Mouse (Mus musculus) forebrain, embryonic 15.5 days (tissue): ENCODE results near the gene Dynlt1c. TPM values are rescaled to one million over a fixed set of nuclear protein-coding genes. Genes with fewer than 3 reads are reported as not detected.
"Not testable (repeated sequence)": the region's sequence is repeated elsewhere in the genome, so short reads cannot be mapped to it uniquely, and the experiment has no call there.

Source experiments
- ATAC-seq: fragments of 200-750 bp; cut with Nextera tagmentation; replicated peaks from 2 replicates; pipeline ENCODE4 v1.8.0; 2017; ENCODE audit warnings: mild to moderate bottlenecking, moderate TSS enrichment, moderate library complexity
- H3K27ac ChIP-seq: fragments of 300-500 bp; sonication (generic); replicated peaks from 2 replicates; pipeline ENCODE4 v1.5.1; 2015; ENCODE audit warnings: mild to moderate bottlenecking, inconsistent platforms
- H3K27me3 ChIP-seq: fragments of 300-500 bp; sonication (generic); 2 replicates; pipeline ENCODE4 v1.6.1; 2015; ENCODE audit warnings: inconsistent platforms
- H3K36me3 ChIP-seq: fragments of 300-500 bp; sonication (generic); 2 replicates; pipeline ENCODE4 v1.6.1; 2015; ENCODE audit warnings: mild to moderate bottlenecking, inconsistent platforms
- H3K4me1 ChIP-seq: fragments of 300-500 bp; sonication (generic); 2 replicates; pipeline ENCODE4 v1.6.1; 2015; ENCODE audit warnings: inconsistent platforms
- H3K4me2 ChIP-seq: fragments of 300-500 bp; sonication (generic); replicated peaks from 2 replicates; pipeline ENCODE4 v1.6.1; 2015; ENCODE audit warnings: mild to moderate bottlenecking, inconsistent platforms
- H3K4me3 ChIP-seq: fragments of 300-500 bp; sonication (generic); 2 replicates; pipeline ENCODE4 v1.5.1; 2015; ENCODE audit warnings: mild to moderate bottlenecking, inconsistent platforms
- H3K9ac ChIP-seq: fragments of 300-500 bp; sonication (generic); replicated peaks from 2 replicates; pipeline ENCODE4 v1.6.1; 2015; ENCODE audit warnings: mild to moderate bottlenecking, inconsistent platforms
- H3K9me3 ChIP-seq: fragments of 300-500 bp; sonication (generic); 2 replicates; pipeline ENCODE4 v1.6.1; 2016; ENCODE audit warnings: inconsistent platforms
- WGBS: fragments of 180-500 bp; shearing (Covaris S2); methylation state at CpG from one replicate; pipeline ENCODE4 v1.1.7; 2015; ENCODE audit warnings: mixed read lengths; 5-methylcytosine and 5-hydroxymethylcytosine counted together
- polyA plus RNA-seq: library from polyadenylated mRNA; unstranded; fragments of >200 nt; fragmentation: Nextera tagmentation; extraction: Ambion mirVana; gene quantifications from 2 replicates; pipeline ENCODE4 v1.2.1, GENCODE M21; 2015

Gene Dynlt1c
- 59.5 and 74.6 TPM in 2 replicates for polyA plus RNA-seq

GRCm38 (mm10) chr17:6601204-6601911 is at the start of gene Dynlt1c:
Gene Dynlt1c (plus strand): TSS chr17:6601671.
- peak; percentile 96 for ATAC-seq
- H3K9ac ChIP-seq, H3K9me3 ChIP-seq, H3K36me3 ChIP-seq, H3K4me1 ChIP-seq, H3K27me3 ChIP-seq: not testable (repeated sequence)
- peak within 1 kb of the TSS; percentile 39 for H3K4me2 ChIP-seq
- H3K27ac ChIP-seq: 0 out of 2 replicates have a peak within 1 kb of the TSS, but pooled peaks have one; percentile 31
- WGBS: 10% methylated on average over 30 of the region's 40 CpGs
- peak within 1 kb of the TSS; percentile 34 for H3K4me3 ChIP-seq

DNA sequence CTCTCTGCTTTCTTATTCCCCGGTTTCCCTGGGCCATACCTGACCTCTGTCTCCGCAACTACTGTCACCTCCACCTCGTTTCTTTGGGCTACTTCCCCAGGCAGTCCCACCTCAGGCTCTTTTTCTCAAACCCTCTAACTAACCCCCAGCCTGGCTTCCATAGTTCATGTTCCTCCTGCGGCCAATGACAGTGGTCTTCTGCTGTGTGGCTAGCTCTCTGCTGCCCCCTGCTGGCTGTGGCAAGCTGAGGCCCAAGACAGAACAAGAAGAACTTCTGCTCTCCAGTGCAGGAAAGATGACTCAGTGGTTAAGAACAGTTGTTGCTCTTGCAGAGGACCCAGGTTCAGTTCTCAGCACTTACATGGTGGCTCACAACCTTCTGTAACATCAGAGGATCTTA is 47.7 kb upstream of the Dynlt1c start:
- H3K36me3 ChIP-seq, H3K9ac ChIP-seq, H3K27me3 ChIP-seq, H3K4me1 ChIP-seq, H3K4me3 ChIP-seq, H3K27ac ChIP-seq, H3K9me3 ChIP-seq, H3K4me2 ChIP-seq: not testable (repeated sequence)
- no CpG with 5 or more reads among the region's 4 CpGs for WGBS
- ATAC-seq: peak; percentile 65

GRCm38 (mm10) chr17:6554243-6554642 is 47.2 kb upstream of the Dynlt1c start:
- H3K36me3 ChIP-seq, H3K27me3 ChIP-seq, H3K4me3 ChIP-seq, H3K9ac ChIP-seq, H3K4me2 ChIP-seq, H3K4me1 ChIP-seq, H3K27ac ChIP-seq, H3K9me3 ChIP-seq: not testable (repeated sequence)
- no CpG with 5 or more reads among the region's 5 CpGs for WGBS
- peak; percentile 18; the same call in 1 of the 2 replicates for ATAC-seq

DNA sequence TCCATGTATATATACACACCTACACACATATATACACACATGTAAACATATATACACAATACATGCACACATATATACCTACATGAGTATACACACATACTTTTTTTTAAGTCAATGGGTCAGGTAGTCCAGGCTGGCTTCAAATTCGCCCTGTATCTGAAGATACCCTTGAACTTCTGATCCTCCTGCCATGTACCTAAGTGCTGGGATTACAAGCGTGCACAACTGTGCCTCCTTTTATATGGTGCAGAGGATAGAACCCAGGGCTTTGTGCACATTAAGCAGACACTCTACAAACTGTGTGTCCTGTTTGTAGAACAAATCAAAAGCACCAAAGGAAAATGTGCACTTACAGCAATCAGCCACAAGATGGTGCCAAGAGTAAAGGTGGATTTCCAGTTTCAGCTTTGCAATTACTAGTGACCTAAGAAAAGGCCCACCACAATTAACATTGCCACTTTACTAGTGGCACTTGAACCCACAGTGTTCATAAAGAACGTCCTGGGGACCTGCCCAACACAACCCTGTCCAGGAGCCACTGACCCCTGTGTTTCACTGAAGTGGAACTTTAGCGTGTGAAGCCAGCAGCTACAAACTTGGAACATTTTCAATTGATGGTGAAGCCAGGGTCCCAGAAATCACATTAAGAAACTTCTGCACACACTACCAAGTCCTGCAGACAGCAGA is 41.9 kb upstream of the Dynlt1c start:
- ATAC-seq: peak; percentile 62
- no CpG with 5 or more reads among the region's 4 CpGs for WGBS
- H3K4me2 ChIP-seq, H3K27me3 ChIP-seq, H3K9me3 ChIP-seq, H3K4me3 ChIP-seq, H3K36me3 ChIP-seq, H3K27ac ChIP-seq, H3K9ac ChIP-seq, H3K4me1 ChIP-seq: not testable (repeated sequence)

DNA sequence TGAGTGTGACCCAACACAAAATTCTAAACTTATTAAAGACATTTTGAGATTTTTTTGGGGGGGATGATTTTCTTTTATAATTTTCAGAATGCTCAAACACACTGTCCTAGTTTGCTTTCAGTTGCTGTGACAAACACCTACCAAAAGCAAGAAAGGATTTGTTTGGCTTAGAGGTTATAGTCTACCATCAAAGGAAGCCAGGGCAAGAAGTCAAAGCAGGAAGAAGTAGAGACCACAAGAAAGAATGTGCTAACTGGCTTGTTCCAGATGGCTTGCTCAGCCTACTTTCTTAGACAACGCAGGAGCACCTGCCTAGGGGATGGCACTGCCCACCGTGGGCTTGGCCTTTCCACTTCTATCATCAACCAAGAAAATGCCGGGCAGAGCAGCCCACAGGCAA is 36.6 kb upstream of the Dynlt1c start:
- whole genome bisulfite sequencing: 81% methylated on average over 3 of the region's 3 CpGs
- not testable (repeated sequence) for H3K36me3 ChIP-seq, H3K27me3 ChIP-seq, H3K4me3 ChIP-seq, H3K9me3 ChIP-seq, H3K27ac ChIP-seq, H3K4me1 ChIP-seq, H3K4me2 ChIP-seq, H3K9ac ChIP-seq, ATAC-seq

GRCm38 (mm10) chr17:6567908-6568307 is 33.6 kb upstream of the Dynlt1c start:
- WGBS: 68% methylated on average over 6 of the region's 8 CpGs
- not testable (repeated sequence) for ATAC-seq, H3K4me2 ChIP-seq, H3K9ac ChIP-seq, H3K4me1 ChIP-seq, H3K27me3 ChIP-seq, H3K36me3 ChIP-seq, H3K4me3 ChIP-seq, H3K9me3 ChIP-seq, H3K27ac ChIP-seq

GRCm38 (mm10) chr17:6571296-6571695 is 30.2 kb upstream of the Dynlt1c start:
- H3K9ac ChIP-seq, H3K4me2 ChIP-seq, H3K9me3 ChIP-seq, H3K27me3 ChIP-seq, H3K4me1 ChIP-seq, H3K36me3 ChIP-seq, ATAC-seq, H3K27ac ChIP-seq, H3K4me3 ChIP-seq: not testable (repeated sequence)
- WGBS: 96% methylated on average over 11 of the region's 11 CpGs

DNA sequence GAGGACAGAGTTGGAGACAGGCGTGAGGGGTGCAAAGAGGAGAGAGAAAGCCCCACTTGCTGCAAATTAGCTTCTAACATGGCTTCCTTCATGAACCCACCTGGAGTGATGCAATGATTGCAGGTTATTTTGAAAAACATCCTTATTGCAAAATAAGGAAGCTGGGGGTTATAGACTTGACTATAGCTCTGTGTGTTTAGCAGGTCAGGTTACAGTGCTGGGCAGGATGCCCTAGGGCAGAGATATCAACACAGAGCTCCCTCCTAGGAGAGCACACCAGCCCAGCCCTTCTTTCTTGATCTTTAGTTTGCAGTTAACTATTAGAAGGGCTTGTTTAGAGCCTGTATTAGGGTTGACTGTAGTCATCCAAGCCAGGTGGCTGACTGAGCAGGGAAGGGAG is 29.3 kb upstream of the Dynlt1c start:
- H3K9me3 ChIP-seq, H3K4me1 ChIP-seq, H3K4me2 ChIP-seq, H3K9ac ChIP-seq, H3K4me3 ChIP-seq, ATAC-seq, H3K27me3 ChIP-seq, H3K36me3 ChIP-seq, H3K27ac ChIP-seq: not testable (repeated sequence)
- WGBS: no CpG with 5 or more reads among the region's 1 CpGs

- not testable (repeated sequence) for H3K27ac ChIP-seq, H3K4me3 ChIP-seq, H3K9ac ChIP-seq, H3K36me3 ChIP-seq, H3K4me2 ChIP-seq, H3K27me3 ChIP-seq, H3K9me3 ChIP-seq, H3K4me1 ChIP-seq, ATAC-seq
- WGBS: 93% methylated on average over 8 of the region's 8 CpGs
These were observed 26.1 kb upstream of the Dynlt1c start for GRCm38 (mm10) chr17:6575376-6575775.

DNA sequence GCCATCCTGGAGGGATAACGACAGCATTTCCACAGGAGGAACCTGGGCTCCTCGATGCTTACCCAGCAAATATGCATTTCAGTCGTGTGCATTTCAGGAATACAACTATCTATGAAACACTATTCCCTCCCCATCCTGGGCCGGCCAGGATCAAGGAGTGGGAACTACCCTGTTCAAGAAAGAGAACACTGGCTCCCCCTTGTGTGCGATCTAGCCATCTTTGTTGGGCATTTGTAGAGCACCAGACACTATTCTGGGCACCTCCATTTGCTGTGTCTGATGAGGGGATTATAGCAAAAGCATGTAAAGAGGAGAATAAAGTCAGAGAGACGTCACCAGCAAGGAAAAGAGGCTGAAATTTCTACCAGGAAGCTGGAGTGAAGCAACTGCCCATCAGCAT is 12.8 kb upstream of the Dynlt1c start:
- WGBS: no CpG with 5 or more reads among the region's 6 CpGs
- not testable (repeated sequence) for H3K4me1 ChIP-seq, H3K27ac ChIP-seq, H3K36me3 ChIP-seq, ATAC-seq, H3K4me3 ChIP-seq, H3K4me2 ChIP-seq, H3K9me3 ChIP-seq, H3K9ac ChIP-seq, H3K27me3 ChIP-seq

DNA sequence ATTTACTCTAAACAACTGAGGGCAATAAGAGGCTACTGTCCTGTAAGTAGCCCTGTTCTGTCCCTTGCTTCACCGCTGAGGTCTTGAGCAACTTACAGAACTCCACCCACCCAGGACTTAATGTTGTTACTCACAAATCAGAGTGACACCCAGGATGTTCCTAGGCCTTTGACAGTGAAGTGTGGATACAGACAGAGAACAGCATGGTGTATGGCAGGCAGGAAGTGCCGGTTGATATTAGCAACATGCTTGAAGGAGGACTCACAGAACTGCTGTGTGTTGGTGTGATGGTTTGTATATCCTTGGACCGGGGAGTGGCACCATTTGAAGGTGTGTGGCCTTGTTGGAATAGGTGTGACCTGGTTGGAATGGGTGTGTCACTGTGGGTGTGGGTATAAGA is 9.4 kb upstream of the Dynlt1c start:
- not testable (repeated sequence) for H3K4me3 ChIP-seq
- WGBS: 92% methylated on average over 2 of the region's 3 CpGs

GRCm38 (mm10) chr17:6593896-6594295 is 7.6 kb upstream of the Dynlt1c start:
- not testable (repeated sequence) for H3K9me3 ChIP-seq, H3K4me2 ChIP-seq, H3K4me3 ChIP-seq, H3K27ac ChIP-seq, ATAC-seq, H3K36me3 ChIP-seq, H3K27me3 ChIP-seq, H3K4me1 ChIP-seq, H3K9ac ChIP-seq
- WGBS: 43% methylated on average over 3 of the region's 3 CpGs

More for the DNA sequence above, 9.4 kb upstream of the Dynlt1c start:
- not testable (repeated sequence) for H3K36me3 ChIP-seq, H3K9me3 ChIP-seq, H3K9ac ChIP-seq, H3K4me1 ChIP-seq, H3K4me2 ChIP-seq, H3K27me3 ChIP-seq, H3K27ac ChIP-seq, ATAC-seq
